Mouse (Mus musculus) limb, embryonic 12.5 days (tissue): Measurements from ENCODE around the gene Vmn1r78. TPM values are rescaled to one million over a fixed set of nuclear protein-coding genes. Genes with fewer than 3 reads are reported as not detected.
"Not testable (repeated sequence)": the region's sequence is repeated elsewhere in the genome, so short reads cannot be mapped to it uniquely, and the experiment has no call there.

Experiments used
- ATAC-seq: fragments of 200-750 bp; cut with Nextera tagmentation; 2 replicates; pipeline ENCODE4 v1.8.0; 2017; ENCODE audit warnings: low read depth, moderate TSS enrichment; ENCODE audit not compliant: insufficient number of reproducible peaks, insufficient read depth, low FRiP score, low TSS enrichment
- H3K27ac ChIP-seq: fragments of 300-500 bp; sonication (generic); 2 replicates; pipeline ENCODE4 v1.5.1; 2016; ENCODE audit warnings: mild to moderate bottlenecking, moderate library complexity
- H3K27me3 ChIP-seq: fragments of 300-500 bp; sonication (generic); 2 replicates; pipeline ENCODE4 v1.6.1; 2016; ENCODE audit warnings: mild to moderate bottlenecking, moderate library complexity
- H3K36me3 ChIP-seq: fragments of 300-500 bp; sonication (generic); 2 replicates; pipeline ENCODE4 v1.6.1; 2016; ENCODE audit warnings: mild to moderate bottlenecking, moderate library complexity
- H3K4me1 ChIP-seq: fragments of 300-500 bp; sonication (generic); replicated peaks from 2 replicates; pipeline ENCODE4 v1.6.1; 2016
- H3K4me2 ChIP-seq: fragments of 300-500 bp; sonication (generic); 2 replicates; pipeline ENCODE4 v1.6.1; 2016; ENCODE audit warnings: mild to moderate bottlenecking, moderate library complexity
- H3K4me3 ChIP-seq: fragments of 300-500 bp; sonication (generic); replicated peaks from 2 replicates; pipeline ENCODE4 v1.5.1; 2016; ENCODE audit warnings: mild to moderate bottlenecking
- H3K9ac ChIP-seq: fragments of 300-500 bp; sonication (generic); replicated peaks from 2 replicates; pipeline ENCODE4 v1.6.1; 2016; ENCODE audit warnings: mild to moderate bottlenecking, moderate library complexity
- H3K9me3 ChIP-seq: fragments of 300-500 bp; sonication (generic); 2 replicates; pipeline ENCODE4 v1.6.1; 2016; ENCODE audit warnings: mild to moderate bottlenecking, moderate library complexity
- WGBS: fragments of 180-500 bp; shearing (Covaris S2); methylation state at CpG from one replicate; pipeline ENCODE4 v1.1.7; 2016; 5-methylcytosine and 5-hydroxymethylcytosine counted together
- polyA plus RNA-seq: library from polyadenylated mRNA; unstranded; fragments of >200 nt; fragmentation: Nextera tagmentation; extraction: Ambion mirVana; gene quantifications from 2 replicates; pipeline ENCODE4 v1.2.1, GENCODE M21; 2016

The Vmn1r78 gene
- not detected in 2 replicates for polyA plus RNA-seq

GRCm38 (mm10) chr7:12149957-12150356, at the start of gene Vmn1r78:
Gene Vmn1r78 (plus strand): TSS chr7:12150257.
- no peak within 1 kb of the TSS for H3K4me3 ChIP-seq
- H3K27me3 ChIP-seq, result no peaks in the 10 kb centered on the region
- ATAC-seq, result no peak
- no peak within 1 kb of the TSS for H3K4me2 ChIP-seq
- WGBS, result 57% methylated on average over 2 of the region's 2 CpGs
- H3K9ac ChIP-seq, result no peak within 1 kb of the TSS
- no peaks in the 10 kb centered on the region for H3K36me3 ChIP-seq
- H3K9me3 ChIP-seq, result peaks cover 15% of the 10 kb centered on the region; the same call in 1 of the 2 replicates
- no peak within 1 kb of the TSS for H3K27ac ChIP-seq
- H3K4me1 ChIP-seq, result no peaks in the 10 kb centered on the region

DNA sequence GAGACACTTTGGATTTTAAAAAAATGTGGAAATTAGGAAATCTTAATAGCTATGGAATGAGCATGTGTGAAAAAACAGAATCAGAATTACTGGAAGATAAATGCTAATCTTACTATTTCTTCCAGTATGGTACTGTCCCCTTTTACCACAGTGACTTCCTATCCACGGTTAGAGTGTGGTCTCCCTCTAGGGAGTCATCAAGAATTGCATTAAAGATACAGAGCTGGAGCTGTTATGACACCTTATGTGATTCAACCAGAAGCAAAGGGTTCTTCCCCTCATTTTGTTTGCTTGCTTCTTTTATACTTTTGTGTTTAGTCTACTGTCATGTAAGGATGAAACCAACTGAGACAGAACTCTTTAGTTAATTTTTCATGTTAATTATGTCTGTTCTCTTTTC, 6.4 kb downstream of the Vmn1r78 start:
- not testable (repeated sequence) for H3K4me3 ChIP-seq, H3K9me3 ChIP-seq, ATAC-seq, H3K4me2 ChIP-seq, H3K4me1 ChIP-seq, H3K27me3 ChIP-seq, H3K36me3 ChIP-seq, H3K9ac ChIP-seq, H3K27ac ChIP-seq
- 44% methylated on average over 1 of the region's 1 CpGs for WGBS

DNA sequence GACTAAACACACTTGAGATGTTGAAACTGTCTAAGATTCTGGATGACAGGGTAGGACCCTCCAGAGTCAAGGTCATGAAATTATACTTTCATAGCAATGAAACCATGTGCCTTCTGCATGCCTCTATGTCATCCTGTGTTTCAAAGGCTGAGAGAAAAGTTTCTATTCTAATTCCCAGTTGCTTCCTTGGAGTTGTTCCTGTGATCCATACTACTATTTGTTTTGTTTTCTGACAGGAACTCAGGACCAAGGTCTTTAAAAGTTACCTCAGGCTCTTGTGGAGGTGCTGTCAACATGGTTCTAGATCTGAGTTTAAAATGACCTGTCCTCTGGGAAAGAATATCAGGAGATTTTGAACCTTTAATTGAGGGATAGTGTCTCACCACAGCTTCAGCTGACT, 20.9 kb downstream of the Vmn1r78 start, which contains the start of gene Vmn1r79:
Gene Vmn1r79, plus strand, starts transcription at position 301 of the 400 bp plus-strand sequence.
- not testable (repeated sequence) for H3K9me3 ChIP-seq, H3K4me3 ChIP-seq, H3K27me3 ChIP-seq, H3K27ac ChIP-seq, H3K4me2 ChIP-seq, ATAC-seq, H3K9ac ChIP-seq, H3K36me3 ChIP-seq, H3K4me1 ChIP-seq

DNA sequence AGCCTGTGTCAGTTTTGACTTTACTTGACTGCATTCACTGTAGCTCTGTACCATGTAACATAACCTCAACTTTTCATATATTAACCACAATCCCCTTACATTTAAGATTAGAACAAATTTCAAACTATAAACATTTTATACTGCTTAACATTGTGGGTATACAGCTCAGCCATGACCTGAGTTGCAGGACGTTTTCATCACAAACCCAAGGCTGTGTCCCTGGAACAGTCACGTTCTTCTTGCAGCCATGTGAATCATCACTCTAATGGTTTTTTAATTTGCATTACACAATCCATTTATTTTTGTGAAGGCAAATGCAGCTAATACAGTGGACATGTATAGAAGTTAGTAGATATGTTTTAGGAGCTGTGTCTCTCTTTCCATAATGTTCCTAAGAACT, 22.9 kb downstream of the Vmn1r78 start:
- H3K4me2 ChIP-seq, H3K27me3 ChIP-seq, H3K4me1 ChIP-seq, ATAC-seq, H3K9me3 ChIP-seq, H3K36me3 ChIP-seq, H3K27ac ChIP-seq, H3K4me3 ChIP-seq, H3K9ac ChIP-seq: not testable (repeated sequence)
- WGBS, result 57% methylated on average over 2 of the region's 2 CpGs

GRCm38 (mm10) chr7:12188986-12189385, 38.9 kb downstream of the Vmn1r78 start, which contains the start of gene Vmn1r80:
Gene Vmn1r80 (plus strand): TSS chr7:12189286.
- ATAC-seq, result no peak
- H3K27ac ChIP-seq, result no peak within 1 kb of the TSS
- H3K4me2 ChIP-seq, result no peak within 1 kb of the TSS
- peaks cover 9% of the 10 kb centered on the region; the same call in 1 of the 2 replicates for H3K9me3 ChIP-seq
- H3K4me3 ChIP-seq, result no peak within 1 kb of the TSS
- 81% methylated on average over 1 of the region's 1 CpGs for WGBS
- H3K36me3 ChIP-seq, result no peaks in the 10 kb centered on the region
- H3K4me1 ChIP-seq, result no peaks in the 10 kb centered on the region
- H3K9ac ChIP-seq, result no peak within 1 kb of the TSS
- no peaks in the 10 kb centered on the region for H3K27me3 ChIP-seq

GRCm38 (mm10) chr7:12204141-12204540, 54.1 kb downstream of the Vmn1r78 start:
- Histone ChIP-seq H3K27ac (no peak overlapping the region), H3K9me3 (peaks cover 20% of the 10 kb centered on the region; the same call in 1 of the 2 replicates), H3K36me3 (no peaks in the 10 kb centered on the region), H3K9ac (no peak overlapping the region), H3K4me1 (no peaks in the 10 kb centered on the region), H3K27me3 (no peaks in the 10 kb centered on the region), H3K4me3 (no peak overlapping the region), H3K4me2 (no peak overlapping the region)
- WGBS, result 76% methylated on average over 2 of the region's 2 CpGs
- ATAC-seq, result no peak

Other genes starting within 250 kb of the Vmn1r78 start
- not detected in 2 replicates for gene Vmn1r76, start 212.0 kb upstream of the Vmn1r78 start, polyA plus RNA-seq
- gene Vmn1r77, start 113.5 kb upstream of the Vmn1r78 start, polyA plus RNA-seq, result not detected in 2 replicates
- not detected in 2 replicates for gene Vmn1r79, start 21.0 kb downstream of the Vmn1r78 start, polyA plus RNA-seq
- not detected in 2 replicates for gene Vmn1r80, start 39.0 kb downstream of the Vmn1r78 start, polyA plus RNA-seq
- not detected in 2 replicates for gene Vmn1r81, start 118.0 kb downstream of the Vmn1r78 start, polyA plus RNA-seq
- gene Vmn1r82, start 150.2 kb downstream of the Vmn1r78 start, polyA plus RNA-seq, result not detected in 2 replicates
- gene Vmn1r83, start 179.2 kb downstream of the Vmn1r78 start, polyA plus RNA-seq, result 0.08 TPM in 1 of 2 replicates, not detected in the other
- not detected in 2 replicates for gene Vmn1r84, start 219.0 kb downstream of the Vmn1r78 start, polyA plus RNA-seq